Mouse (Mus musculus) lung, embryonic 16.5 days (tissue): ENCODE data around the gene Efhd1. TPM values are rescaled to one million over a fixed set of nuclear protein-coding genes. Genes with fewer than 3 reads are reported as not detected.

Source experiments
- ATAC-seq: fragments of 200-750 bp; cut with Nextera tagmentation; 2 replicates; pipeline ENCODE4 v1.8.0; 2017; ENCODE audit warnings: low read depth, mild to moderate bottlenecking, moderate library complexity
- H3K27ac ChIP-seq: fragments of 300-500 bp; sonication (generic); 2 replicates; pipeline ENCODE4 v1.5.1; 2014; ENCODE audit warnings: mild to moderate bottlenecking, control low read depth, low read length
- H3K27me3 ChIP-seq: fragments of 300-500 bp; sonication (generic); 2 replicates; pipeline ENCODE4 v1.6.1; 2014; ENCODE audit warnings: low read depth, low read length, mixed read lengths; ENCODE audit not compliant: control insufficient read depth, insufficient read depth
- H3K36me3 ChIP-seq: fragments of 300-500 bp; sonication (generic); 2 replicates; pipeline ENCODE4 v1.6.1; 2014; ENCODE audit warnings: low read length; ENCODE audit not compliant: control insufficient read depth, insufficient read depth
- H3K4me1 ChIP-seq: fragments of 300-500 bp; sonication (generic); replicated peaks from 2 replicates; pipeline ENCODE4 v1.6.1; 2014; ENCODE audit warnings: low read length, mixed read lengths; ENCODE audit not compliant: control insufficient read depth, insufficient read depth
- H3K4me2 ChIP-seq: fragments of 300-500 bp; sonication (generic); 2 replicates; pipeline ENCODE4 v1.6.1; 2014; ENCODE audit warnings: low read depth, low read length, control low read depth
- H3K4me3 ChIP-seq: fragments of 300-500 bp; sonication (generic); 2 replicates; pipeline ENCODE4 v1.5.1; 2014; ENCODE audit warnings: mild to moderate bottlenecking, low read length, control low read depth
- H3K9ac ChIP-seq: fragments of 300-500 bp; sonication (generic); 2 replicates; pipeline ENCODE4 v1.6.1; 2014; ENCODE audit warnings: low read length, control low read depth
- H3K9me3 ChIP-seq: fragments of 300-500 bp; sonication (generic); 2 replicates; pipeline ENCODE4 v1.6.1; 2016; ENCODE audit warnings: low read length; ENCODE audit not compliant: control insufficient read depth
- WGBS: fragments of 180-500 bp; shearing (Covaris S2); extraction: QIAGEN DNeasy Blood & Tissue Kit; methylation state at CpG from one replicate; pipeline ENCODE4 v1.1.7; 2014; 5-methylcytosine and 5-hydroxymethylcytosine counted together
- polyA plus RNA-seq: library from polyadenylated mRNA; unstranded; fragments of >200 nt; fragmentation: Nextera tagmentation; extraction: Ambion mirVana; gene quantifications from 2 replicates; pipeline ENCODE4 v1.2.1, GENCODE M21; 2015

The Efhd1 gene
- polyA plus RNA-seq, 1 experiment from 2014 or later = 0.31 TPM

- no peak overlapping the region for H3K4me3 ChIP-seq
- ATAC-seq = no peak
- 66% methylated on average over 4 of the region's 4 CpGs for WGBS
- H3K36me3 ChIP-seq = no peaks in the 10 kb centered on the region
- no peaks in the 10 kb centered on the region for H3K4me1 ChIP-seq
- H3K27ac ChIP-seq = no peak overlapping the region
- H3K9me3 ChIP-seq = no peaks in the 10 kb centered on the region
- H3K27me3 ChIP-seq = no peaks in the 10 kb centered on the region
- no peak overlapping the region for H3K9ac ChIP-seq
- no peak overlapping the region for H3K4me2 ChIP-seq
Measured at GRCm38 (mm10) chr1:87294063-87294710, 30.0 kb downstream of the Efhd1 start.

DNA sequence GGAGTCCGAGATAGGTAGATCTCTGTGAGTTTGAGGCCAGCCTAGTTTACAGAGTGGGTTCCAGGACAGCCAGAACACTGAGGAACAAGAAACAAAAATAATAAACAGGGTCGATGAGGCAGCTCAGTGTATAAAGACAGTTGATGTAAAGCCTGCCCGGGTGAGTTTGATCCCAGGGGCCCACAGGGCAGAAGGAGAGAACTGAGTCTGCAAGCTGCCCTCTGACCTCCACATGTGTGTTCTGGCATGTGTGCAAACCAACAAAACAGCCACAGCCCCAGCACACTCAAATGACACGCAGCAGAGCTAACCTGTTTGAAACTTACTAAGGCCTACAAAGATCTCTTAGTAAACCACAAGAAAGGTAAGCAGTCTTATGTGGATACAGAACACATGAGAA is 30.8 kb downstream of the Efhd1 start:
- Histone ChIP-seq H3K27me3 (no peaks in the 10 kb centered on the region), H3K27ac (no peak overlapping the region), H3K9me3 (no peaks in the 10 kb centered on the region), H3K36me3 (no peaks in the 10 kb centered on the region), H3K4me2 (no peak overlapping the region), H3K4me1 (no peaks in the 10 kb centered on the region), H3K4me3 (no peak overlapping the region), H3K9ac (no peak overlapping the region)
- WGBS = 36% methylated on average over 4 of the region's 4 CpGs
- ATAC-seq = no peak

DNA sequence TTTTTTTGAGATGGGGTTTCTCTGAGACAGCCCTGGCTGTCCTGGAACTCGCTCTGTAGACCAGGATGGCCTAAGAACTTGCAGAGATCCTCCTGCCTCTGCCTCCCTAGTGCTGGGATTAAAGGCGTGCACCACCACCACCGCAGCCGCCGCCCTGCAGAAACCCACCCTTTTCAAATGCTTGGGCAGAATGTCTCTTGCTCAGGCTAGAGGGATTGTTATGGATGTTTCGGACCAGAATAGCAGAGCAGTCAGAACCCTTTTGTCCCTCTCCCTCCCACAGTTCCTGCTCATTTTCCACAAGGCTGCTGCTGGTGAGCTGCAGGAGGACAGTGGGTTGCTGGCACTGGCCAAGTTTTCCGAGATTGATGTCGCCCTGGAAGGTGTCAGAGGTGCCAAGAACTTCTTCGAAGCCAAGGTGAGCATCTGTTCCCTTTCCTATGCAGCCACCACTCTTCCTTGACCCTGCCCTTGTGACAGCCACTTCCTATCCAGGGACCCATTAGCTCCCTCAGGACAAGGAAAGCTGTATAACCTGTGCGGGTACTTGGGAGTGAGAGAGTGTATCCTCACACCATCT is 33.3 kb downstream of the Efhd1 start:
- H3K27ac ChIP-seq = no peak overlapping the region
- H3K27me3 ChIP-seq = no peaks in the 10 kb centered on the region
- 84% methylated on average over 10 of the region's 10 CpGs for WGBS
- no peak overlapping the region for H3K4me3 ChIP-seq
- no peaks in the 10 kb centered on the region for H3K36me3 ChIP-seq
- no peaks in the 10 kb centered on the region for H3K9me3 ChIP-seq
- H3K4me2 ChIP-seq = no peak overlapping the region
- no peaks in the 10 kb centered on the region for H3K4me1 ChIP-seq
- ATAC-seq = no peak
- no peak overlapping the region for H3K9ac ChIP-seq

GRCm38 (mm10) chr1:87300360-87301286 is 36.5 kb downstream of the Efhd1 start:
- WGBS = 52% methylated on average over 14 of the region's 14 CpGs
- Histone ChIP-seq H3K9ac (no peak overlapping the region), H3K9me3 (no peaks in the 10 kb centered on the region), H3K27ac (no peak overlapping the region), H3K4me2 (no peak overlapping the region), H3K36me3 (no peaks in the 10 kb centered on the region), H3K4me3 (no peak overlapping the region), H3K4me1 (no peaks in the 10 kb centered on the region), H3K27me3 (no peaks in the 10 kb centered on the region)
- no peak for ATAC-seq

- Histone ChIP-seq H3K4me3 (no peak overlapping the region), H3K4me1 (no peaks in the 10 kb centered on the region), H3K9me3 (no peaks in the 10 kb centered on the region), H3K27ac (no peak overlapping the region), H3K4me2 (no peak overlapping the region), H3K9ac (no peak overlapping the region), H3K27me3 (no peaks in the 10 kb centered on the region), H3K36me3 (no peaks in the 10 kb centered on the region)
- ATAC-seq = no peak
- WGBS = 84% methylated on average over 2 of the region's 2 CpGs
Measured at GRCm38 (mm10) chr1:87301971-87302370, 37.8 kb downstream of the Efhd1 start.

- WGBS = 75% methylated on average over 3 of the region's 3 CpGs
- no peaks in the 10 kb centered on the region for H3K4me1 ChIP-seq
- H3K36me3 ChIP-seq = no peaks in the 10 kb centered on the region
- H3K27ac ChIP-seq = no peak overlapping the region
- no peak overlapping the region for H3K9ac ChIP-seq
- H3K9me3 ChIP-seq = no peaks in the 10 kb centered on the region
- ATAC-seq = no peak
- H3K4me3 ChIP-seq = no peak overlapping the region
- no peaks in the 10 kb centered on the region for H3K27me3 ChIP-seq
- H3K4me2 ChIP-seq = no peak overlapping the region
Measured at GRCm38 (mm10) chr1:87308952-87309351, 44.8 kb downstream of the Efhd1 start.

- no peak overlapping the region for H3K27ac ChIP-seq
- H3K9ac ChIP-seq = no peak overlapping the region
- no peak for ATAC-seq
- WGBS = 77% methylated on average over 16 of the region's 16 CpGs
- no peaks in the 10 kb centered on the region for H3K9me3 ChIP-seq
- no peak overlapping the region for H3K4me2 ChIP-seq
- no peaks in the 10 kb centered on the region for H3K4me1 ChIP-seq
- H3K27me3 ChIP-seq = no peaks in the 10 kb centered on the region
- no peaks in the 10 kb centered on the region for H3K36me3 ChIP-seq
- H3K4me3 ChIP-seq = no peak overlapping the region
Measured at GRCm38 (mm10) chr1:87309621-87310020, 45.5 kb downstream of the Efhd1 start.

DNA sequence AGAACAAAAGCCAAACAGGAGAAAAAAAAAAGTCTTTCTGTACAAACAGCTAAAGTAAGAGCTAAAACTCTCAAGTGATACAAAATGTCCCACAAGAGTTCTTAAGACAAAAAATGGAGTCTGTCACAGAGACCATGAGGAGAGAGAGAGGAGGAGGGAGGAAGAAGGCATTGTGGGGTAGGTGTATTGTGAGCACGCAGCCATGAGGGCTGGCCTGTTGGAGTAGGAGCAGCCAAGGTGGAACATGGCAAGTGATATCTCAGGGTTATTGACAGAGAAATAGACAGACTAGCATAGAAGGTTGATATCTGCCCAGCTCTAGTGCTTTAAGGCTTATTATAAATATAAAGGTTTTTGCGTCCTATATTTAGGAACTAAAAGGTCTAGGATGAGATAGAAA is 48.5 kb downstream of the Efhd1 start:
- H3K27ac ChIP-seq = no peak overlapping the region
- WGBS = 73% methylated on average over 2 of the region's 2 CpGs

GRCm38 (mm10) chr1:87313116-87313515 is 49.0 kb downstream of the Efhd1 start:
- ATAC-seq = no peak
- H3K27ac ChIP-seq = no peak overlapping the region
- H3K9ac ChIP-seq = no peak overlapping the region
- 82% methylated on average over 2 of the region's 2 CpGs for WGBS
- no peaks in the 10 kb centered on the region for H3K9me3 ChIP-seq
- H3K4me2 ChIP-seq = no peak overlapping the region
- no peak overlapping the region for H3K4me3 ChIP-seq
- H3K27me3 ChIP-seq = no peaks in the 10 kb centered on the region
- H3K4me1 ChIP-seq = peaks cover 7% of the 10 kb centered on the region; the same call in 1 of the 2 replicates
- H3K36me3 ChIP-seq = no peaks in the 10 kb centered on the region

More for the DNA sequence above, 48.5 kb downstream of the Efhd1 start:
- Histone ChIP-seq H3K4me2 (no peak overlapping the region), H3K36me3 (no peaks in the 10 kb centered on the region), H3K9me3 (no peaks in the 10 kb centered on the region), H3K27me3 (no peaks in the 10 kb centered on the region), H3K4me1 (peaks cover 7% of the 10 kb centered on the region; the same call in 1 of the 2 replicates), H3K9ac (no peak overlapping the region), H3K4me3 (no peak overlapping the region)
- ATAC-seq = no peak
